Mouse (Mus musculus) CH12.LX (cell line): ENCODE results near the gene Zp3r.

Source experiments
- HCFC1 ChIP-seq: IDR thresholded peaks from 2 replicates; pipeline ENCODE4 v1.6.1; 2012; ENCODE audit warnings: low read depth, mild to moderate bottlenecking, inconsistent platforms, low read length, improper control_type of control experiment
- TCF12 ChIP-seq: IDR thresholded peaks from 2 replicates; pipeline ENCODE4 v1.6.1; 2014; ENCODE audit warnings: low read depth, mild to moderate bottlenecking, inconsistent platforms, low read length, improper control_type of control experiment

GRCm38 (mm10) chr1:130588659-130589058, 40.8 kb downstream of the Zp3r start:
- no peak for TF ChIP-seq HCFC1
- no peak for TF ChIP-seq TCF12
